Mouse (Mus musculus): ENCODE data around the gene Leo1. TPM values are rescaled to one million over a fixed set of nuclear protein-coding genes. Genes with fewer than 3 reads are reported as not detected.

Leo1 gene
- polyA plus RNA-seq, 1 experiment from 2014 or later: 43.0 TPM

DNA sequence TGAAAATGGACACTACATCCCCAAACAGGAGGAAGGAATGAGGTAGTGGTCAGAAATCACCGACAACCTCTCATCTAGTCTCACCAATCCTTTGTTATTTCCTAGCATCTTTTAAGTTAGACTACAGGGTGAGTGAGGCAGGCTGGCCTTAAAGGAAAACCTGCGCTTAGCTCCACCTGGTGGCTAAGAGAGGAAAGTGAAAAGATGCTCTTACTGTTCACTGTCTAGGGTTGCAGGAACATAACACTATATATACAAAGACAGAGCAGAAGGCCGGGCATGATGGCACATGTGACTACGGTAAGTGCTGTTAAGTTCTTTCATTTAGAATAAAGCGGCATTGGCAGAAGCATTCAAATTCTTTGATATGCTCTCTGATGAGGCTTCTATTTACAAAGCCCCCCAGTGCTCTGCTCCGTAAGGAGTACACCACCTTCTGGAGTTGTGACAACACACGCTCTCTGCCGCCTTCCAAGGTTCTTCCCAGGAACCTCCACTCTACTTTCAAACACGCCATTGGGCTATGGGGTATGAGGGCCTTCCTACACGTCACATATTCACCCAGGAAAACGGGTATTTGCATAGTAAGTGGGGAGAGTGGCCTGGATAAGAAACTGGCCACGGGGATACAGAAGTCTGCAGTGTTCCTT is 74.3 kb downstream of the Leo1 start:
- WGBS: 60% methylated on average over 12 of the region's 12 CpGs
- H3K4me2 ChIP-seq (ENCODE audit: low read length): no peak overlapping the region

More for the DNA sequence above, 74.3 kb downstream of the Leo1 start:
- Histone ChIP-seq H3K9ac (ENCODE audit: low read depth, low read length) (no peak overlapping the region), H3K4me1 (ENCODE audit: control insufficient read depth, insufficient read depth, low read depth, low read length) (no peaks in the 10 kb centered on the region), H3K4me3 (ENCODE audit: low read length) (no peak overlapping the region), H3K9me3 (ENCODE audit: control insufficient read depth, low read length) (no peaks in the 10 kb centered on the region), H3K36me3 (ENCODE audit: control insufficient read depth, insufficient read depth, low read length) (peaks cover 5% of the 10 kb centered on the region), H3K27me3 (replicated peaks; ENCODE audit: control insufficient read depth, insufficient read depth, low read length) (no peaks in the 10 kb centered on the region), H3K27ac (ENCODE audit: low read depth, low read length) (no peak overlapping the region)
- ATAC-seq: peak; percentile 87

Other genes with a start within 250 kb of the Leo1 start
- 0.41 and 0.51 TPM in 2 replicates for gene Myo5c, start 209.5 kb upstream of the Leo1 start, polyA plus RNA-seq (2015; fragmentation: Nextera tagmentation; extraction: Ambion mirVana)
- 89.1 and 97.7 TPM in 2 replicates for gene Gnb5, start 135.2 kb upstream of the Leo1 start, polyA plus RNA-seq (2015; fragmentation: Nextera tagmentation; extraction: Ambion mirVana)
- not detected in 2 replicates for gene Bcl2l10, start 93.8 kb upstream of the Leo1 start, polyA plus RNA-seq (2015; fragmentation: Nextera tagmentation; extraction: Ambion mirVana)
- 142 and 147 TPM in 2 replicates for gene Mapk6, start 31.5 kb upstream of the Leo1 start, polyA plus RNA-seq (2015; fragmentation: Nextera tagmentation; extraction: Ambion mirVana)
- gene Tmod3, start 118.1 kb downstream of the Leo1 start, polyA plus RNA-seq (2015; fragmentation: Nextera tagmentation; extraction: Ambion mirVana): 75.6 and 79.5 TPM in 2 replicates
- gene Tmod2, start 169.8 kb downstream of the Leo1 start, polyA plus RNA-seq (2015; fragmentation: Nextera tagmentation; extraction: Ambion mirVana): 291 and 339 TPM in 2 replicates
- gene Lysmd2, start 184.2 kb downstream of the Leo1 start, polyA plus RNA-seq (2015; fragmentation: Nextera tagmentation; extraction: Ambion mirVana): 34.9 and 36.3 TPM in 2 replicates
- gene Scg3, start 242.5 kb downstream of the Leo1 start, polyA plus RNA-seq (2015; fragmentation: Nextera tagmentation; extraction: Ambion mirVana): 123 and 125 TPM in 2 replicates

All from hindbrain, embryonic 16.5 days (tissue).